Mouse (Mus musculus) megakaryocyte-erythroid progenitor cell, adult 5-6 weeks (primary cell): ENCODE results near the gene Ucp3. TPM values are rescaled to one million over a fixed set of nuclear protein-coding genes. Genes with fewer than 3 reads are reported as not detected.
"Not testable (repeated sequence)": the region's sequence is repeated elsewhere in the genome, so short reads cannot be mapped to it uniquely, and the experiment has no call there.

Source experiments
- ATAC-seq: replicated peaks from 2 replicates; pipeline ENCODE4 v1.8.0; 2016; ENCODE audit warnings: mild to moderate bottlenecking, inconsistent platforms; ENCODE audit not compliant: severe bottlenecking, poor library complexity, low FRiP score, low TSS enrichment
- total RNA-seq, 2 experiments: library from RNA; stranded (forward) in 1 of 2; stranded (reverse) in 1 of 2; fragments of 200-1000, 215-1000 nt in 1 of 2; fragments of >200 nt in 1 of 2; fragmentation: Nextera tagmentation in 1 of 2; gene quantifications; 2 replicates each; pipeline ENCODE4 v1.2.3; 2014 to 2017

The Ucp3 gene
- total RNA-seq, 2 experiments from 2014 or later: not detected

DNA sequence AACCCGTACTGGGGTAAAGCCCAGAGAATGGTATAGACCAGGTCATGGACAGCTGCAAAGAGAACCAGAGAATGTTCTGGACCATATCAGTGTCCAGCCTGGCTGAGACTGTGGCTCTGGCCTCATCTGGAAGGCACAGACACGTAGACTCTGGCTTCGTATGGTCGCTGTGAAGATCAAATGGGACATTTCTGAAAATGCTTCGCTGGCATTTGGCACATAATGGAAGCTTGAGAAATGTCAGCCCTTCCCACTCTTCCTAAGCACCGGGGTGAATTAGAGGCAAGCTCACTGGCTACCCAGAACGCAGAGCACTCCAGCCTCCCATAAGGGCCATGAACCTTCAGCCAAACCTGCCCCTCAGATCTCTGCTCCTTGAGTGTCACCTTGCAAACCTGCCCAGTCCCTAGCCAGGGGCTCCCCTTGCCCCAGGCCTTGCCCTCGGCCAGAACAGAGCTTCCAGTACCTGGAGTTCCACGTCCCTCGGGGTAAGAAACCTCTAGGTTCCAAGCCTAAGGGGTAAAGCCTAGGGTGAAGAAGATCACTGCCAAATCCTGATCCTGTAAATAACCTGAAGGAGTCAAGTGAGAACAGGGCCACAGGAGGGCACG is 1.9 kb upstream of the Ucp3 start:
- ATAC-seq: no peak

DNA sequence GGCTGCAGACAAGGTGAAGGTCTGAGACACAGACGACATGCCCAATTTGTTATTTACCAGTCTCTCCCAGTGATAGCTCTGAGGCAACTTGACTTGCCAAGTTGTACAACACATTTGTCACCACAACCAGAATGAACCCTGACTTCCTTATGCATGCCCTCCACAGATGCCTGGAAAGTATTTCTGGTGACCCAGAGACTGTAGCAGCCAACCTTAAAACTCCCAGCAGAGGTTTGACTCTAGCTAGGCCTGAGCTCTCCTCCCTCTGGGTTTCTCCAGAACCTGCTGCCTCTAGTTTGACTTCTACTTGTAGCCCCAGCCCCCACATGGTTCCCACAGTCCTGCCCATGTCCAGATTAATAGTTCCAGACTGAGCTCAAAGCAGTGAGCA is 1.4 kb upstream of the Ucp3 start:
- no peak for ATAC-seq

- no peak for ATAC-seq
These were observed 1.2 kb downstream of the Ucp3 start for GRCm38 (mm10) chr7:100473846-100474454.

DNA sequence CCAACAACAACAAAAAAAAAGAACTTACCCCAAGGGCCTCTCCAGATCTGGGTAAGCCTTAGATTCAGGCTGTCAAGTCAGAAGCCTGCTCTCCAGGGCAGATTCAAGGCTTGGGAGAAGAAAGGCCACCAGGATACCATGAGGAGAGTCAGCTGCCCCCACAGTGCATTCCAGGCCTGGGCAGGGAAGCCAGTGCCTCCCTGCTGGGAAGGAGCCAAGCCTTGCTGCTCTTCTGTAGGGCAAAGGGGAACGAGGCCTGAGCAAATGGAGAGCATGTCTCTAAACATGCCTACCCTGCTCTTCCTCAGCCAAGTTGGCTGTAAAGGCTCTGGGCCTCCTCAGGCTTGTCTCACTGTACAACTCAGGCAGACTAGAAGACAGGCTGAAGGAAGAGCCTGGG is 1.9 kb downstream of the Ucp3 start:
- ATAC-seq: no peak

DNA sequence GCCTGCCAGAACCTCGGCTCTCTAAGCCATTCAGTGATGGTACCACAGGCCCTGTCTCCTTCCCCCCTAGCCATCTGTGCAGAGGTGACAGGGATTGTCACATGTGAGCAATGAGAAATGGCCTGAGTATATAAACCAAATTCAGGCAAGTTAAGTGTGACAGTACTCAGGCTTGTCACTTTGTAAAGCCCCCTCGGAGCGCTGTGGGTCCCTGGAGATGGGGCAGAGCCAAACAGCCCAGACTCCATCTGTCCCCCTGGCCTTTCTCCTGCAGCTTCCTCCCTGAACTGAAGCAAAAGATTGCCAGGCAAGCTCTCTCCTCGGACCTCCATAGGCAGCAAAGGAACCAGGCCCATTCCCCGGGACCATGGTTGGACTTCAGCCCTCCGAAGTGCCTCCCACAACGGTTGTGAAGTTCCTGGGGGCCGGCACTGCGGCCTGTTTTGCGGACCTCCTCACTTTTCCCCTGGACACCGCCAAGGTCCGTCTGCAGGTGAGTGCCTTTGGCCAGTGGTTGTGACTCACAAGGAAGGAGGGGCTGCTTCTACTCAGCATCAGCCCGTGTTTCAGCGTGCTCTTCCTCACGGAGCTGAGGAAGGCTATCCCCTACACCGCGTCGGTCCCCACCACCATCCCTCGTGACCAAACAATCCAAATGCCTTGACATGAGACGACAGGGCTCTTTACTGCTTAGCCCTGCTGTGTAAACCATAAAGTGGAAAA is 6.5 kb downstream of the Ucp3 start:
- ATAC-seq: no peak

DNA sequence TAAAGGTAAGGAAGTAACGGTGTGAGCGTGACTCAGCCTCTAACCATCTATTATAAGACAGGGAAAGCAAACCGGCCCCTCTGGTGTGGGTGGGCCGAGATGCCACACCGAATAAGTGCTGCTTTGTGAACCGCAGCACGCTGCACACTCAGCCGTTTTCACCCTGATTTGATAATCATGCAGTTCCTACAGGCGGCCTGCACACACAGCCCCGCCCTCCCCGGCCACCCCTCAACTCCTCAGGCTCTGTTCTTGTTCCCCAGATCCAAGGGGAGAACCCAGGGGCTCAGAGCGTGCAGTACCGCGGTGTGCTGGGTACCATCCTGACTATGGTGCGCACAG is 7.0 kb downstream of the Ucp3 start:
- ATAC-seq: peak; percentile 15; the same call in 1 of the 2 replicates

DNA sequence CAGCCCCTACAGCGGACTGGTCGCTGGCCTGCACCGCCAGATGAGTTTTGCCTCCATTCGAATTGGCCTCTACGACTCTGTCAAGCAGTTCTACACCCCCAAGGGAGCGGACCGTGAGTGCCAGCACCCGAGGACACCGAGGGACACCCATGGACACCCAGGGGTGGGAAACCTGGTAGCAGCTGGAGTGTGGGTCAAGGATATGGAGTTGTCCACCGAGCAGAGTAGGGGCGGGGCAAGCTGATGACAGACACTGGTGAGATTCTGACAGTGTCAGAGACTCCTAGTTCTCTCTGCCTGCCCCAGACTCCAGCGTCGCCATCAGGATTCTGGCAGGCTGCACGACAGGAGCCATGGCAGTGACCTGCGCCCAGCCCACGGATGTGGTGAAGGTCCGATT is 7.4 kb downstream of the Ucp3 start:
- ATAC-seq: 0 out of 2 replicates have a peak, but pooled peaks have one; percentile 9

DNA sequence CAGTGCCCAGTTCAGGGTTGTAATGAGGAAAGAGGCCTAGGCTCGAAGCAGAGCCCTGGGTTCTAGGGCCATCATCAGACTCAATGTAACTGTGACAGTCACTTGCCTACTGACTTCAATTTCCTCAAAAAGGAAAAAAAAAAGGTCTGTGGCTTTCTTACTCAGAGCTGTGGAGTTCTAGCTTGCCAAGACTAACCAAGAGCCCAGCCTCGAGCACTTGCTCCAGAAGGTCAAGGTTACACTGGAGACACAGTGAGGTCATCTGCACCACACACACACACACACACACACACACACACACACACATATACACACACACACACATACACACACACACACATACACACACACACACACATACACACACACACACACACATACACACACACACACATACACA is 9.3 kb downstream of the Ucp3 start:
- ATAC-seq: not testable (repeated sequence)

GRCm38 (mm10) chr7:100484493-100484892 is 11.7 kb downstream of the Ucp3 start:
- no peak for ATAC-seq

GRCm38 (mm10) chr7:100487301-100487700 is 14.5 kb downstream of the Ucp3 start:
- no peak for ATAC-seq

DNA sequence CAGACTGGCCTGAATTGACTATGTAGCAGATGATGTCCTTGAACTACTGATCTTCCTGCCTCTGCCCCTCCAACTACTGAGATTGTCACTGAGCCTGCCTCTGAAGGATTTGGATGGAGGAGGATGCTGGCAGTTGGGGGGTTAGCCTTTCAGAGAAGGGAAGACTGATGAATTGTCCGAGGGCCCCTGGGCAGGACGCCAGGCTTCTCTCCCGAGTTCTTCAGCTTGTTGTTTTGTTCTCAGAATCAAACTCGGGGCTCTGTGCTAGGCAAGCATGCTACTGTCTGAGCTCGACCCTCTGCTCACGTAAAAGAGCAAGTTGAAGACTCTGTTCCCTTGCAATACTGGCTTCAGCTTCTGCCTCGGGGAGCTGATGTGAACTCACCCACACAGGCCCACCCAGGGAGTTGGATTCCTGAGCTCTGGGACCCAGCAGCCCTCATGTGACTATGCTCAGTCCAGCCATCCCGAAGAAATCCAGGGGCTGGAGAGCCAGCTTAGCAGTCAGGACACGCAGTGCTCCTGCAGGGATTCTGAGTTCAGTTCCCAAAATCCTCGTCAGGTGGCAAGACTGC is 15.8 kb downstream of the Ucp3 start:
- ATAC-seq: no peak

GRCm38 (mm10) chr7:100492391-100493116 is 19.8 kb downstream of the Ucp3 start:
- ATAC-seq: peak; percentile 39

DNA sequence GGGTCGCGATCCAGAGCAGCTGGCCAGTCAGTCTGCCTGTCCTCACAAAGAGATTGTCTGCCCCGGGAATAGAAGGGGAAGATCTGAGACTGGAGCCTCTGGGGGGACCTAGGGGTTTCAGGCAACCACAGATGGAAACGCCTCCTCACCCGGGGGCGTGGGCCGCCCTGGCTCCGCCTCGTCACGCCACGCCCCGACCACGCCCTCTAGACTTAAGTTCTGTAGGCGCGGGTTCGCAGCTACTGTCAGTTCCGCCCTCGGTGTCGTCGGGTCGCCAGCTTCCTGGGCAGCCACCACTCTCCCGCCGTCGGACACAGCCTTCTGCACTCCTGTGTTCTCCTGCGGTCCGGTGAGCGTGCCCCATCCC is 20.3 kb downstream of the Ucp3 start, which contains the start of gene Ucp2:
TSS of gene Ucp2 (plus strand) at position 221 of the 367 bp plus-strand sequence.
- ATAC-seq: peak; percentile 71

- peak; percentile 24 for ATAC-seq
These were observed 21.0 kb downstream of the Ucp3 start for GRCm38 (mm10) chr7:100493484-100494414.

DNA sequence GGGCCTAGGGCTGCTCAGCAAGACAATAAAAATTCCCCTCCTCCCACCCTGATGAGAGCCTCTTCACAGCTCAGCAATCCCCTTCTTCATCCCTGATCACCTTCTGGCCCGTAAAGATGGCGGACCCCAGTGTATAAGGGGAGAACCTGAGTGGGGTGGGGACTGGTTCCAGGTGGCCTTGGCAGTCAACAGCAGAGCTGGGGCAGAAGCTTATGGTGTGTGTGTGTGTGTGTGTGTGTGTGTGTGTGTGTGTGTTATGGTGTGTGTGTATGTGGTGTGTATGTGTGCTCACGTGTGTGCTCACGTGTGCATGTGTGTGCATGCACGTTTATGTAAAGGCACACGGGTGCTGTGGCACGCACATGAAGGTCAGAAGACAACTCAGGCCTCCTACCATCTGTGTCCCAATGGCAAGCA is 21.6 kb downstream of the Ucp3 start:
- no peak for ATAC-seq

- ATAC-seq: no peak
These were observed 22.3 kb downstream of the Ucp3 start for GRCm38 (mm10) chr7:100495042-100495441.

DNA sequence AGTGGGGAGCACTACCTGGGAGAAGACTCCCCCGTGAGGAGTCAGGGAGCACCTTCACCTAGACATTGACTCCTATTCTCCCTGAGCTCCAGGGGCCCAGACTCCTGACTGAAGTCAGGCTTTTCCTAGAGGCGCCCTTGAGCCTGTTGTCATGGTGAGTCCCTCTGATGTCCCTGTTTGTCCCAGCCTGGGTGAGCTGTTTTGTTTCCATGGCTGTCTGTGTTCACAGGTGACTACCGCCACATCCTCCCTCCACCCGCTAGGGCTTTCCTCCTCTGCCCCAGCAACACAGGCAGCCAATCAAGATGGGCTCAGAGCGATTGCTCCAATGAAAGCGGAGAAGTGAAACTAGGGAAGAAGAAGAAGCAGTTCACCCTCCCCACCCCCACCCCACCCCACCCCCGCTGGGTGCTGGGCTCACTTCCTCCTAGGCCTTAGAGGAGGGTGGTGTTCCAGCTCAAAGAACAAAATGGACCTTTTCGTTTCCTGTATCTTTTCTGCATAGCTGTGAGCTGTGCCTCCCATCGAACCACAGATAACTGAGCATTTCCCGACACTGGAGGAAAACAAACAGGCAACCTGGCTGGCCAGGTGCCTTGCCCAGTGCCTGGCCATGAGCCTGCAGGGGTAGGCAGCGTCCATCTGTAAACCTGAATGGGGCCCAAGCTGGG is 22.9 kb downstream of the Ucp3 start:
- ATAC-seq: peak; percentile 49

- no peak for ATAC-seq
These were observed 23.6 kb downstream of the Ucp3 start for GRCm38 (mm10) chr7:100496371-100496770.
